Mouse (Mus musculus): Measurements from ENCODE around the gene Itih4.

- TF ChIP-seq CTCF (IDR thresholded peaks at IDR 0.05) (no peak), POLR2A (IDR thresholded peaks at IDR 0.05; ENCODE audit: insufficient read depth, low read depth, low read length) (no peak)
Observed at GRCm38 (mm10) chr14:30923375-30924105, 37.3 kb downstream of the Itih4 start, which contains the start of gene Itih3.

Data from heart, adult 2 months (tissue).